Mouse (Mus musculus): ENCODE measurements around the gene Ulk4. TPM values are rescaled to one million over a fixed set of nuclear protein-coding genes. Genes with fewer than 3 reads are reported as not detected.

Gene Ulk4
- total and polyA plus RNA-seq, 3 experiments, result 0.18 to 2.3 (median 0.30) TPM

DNA sequence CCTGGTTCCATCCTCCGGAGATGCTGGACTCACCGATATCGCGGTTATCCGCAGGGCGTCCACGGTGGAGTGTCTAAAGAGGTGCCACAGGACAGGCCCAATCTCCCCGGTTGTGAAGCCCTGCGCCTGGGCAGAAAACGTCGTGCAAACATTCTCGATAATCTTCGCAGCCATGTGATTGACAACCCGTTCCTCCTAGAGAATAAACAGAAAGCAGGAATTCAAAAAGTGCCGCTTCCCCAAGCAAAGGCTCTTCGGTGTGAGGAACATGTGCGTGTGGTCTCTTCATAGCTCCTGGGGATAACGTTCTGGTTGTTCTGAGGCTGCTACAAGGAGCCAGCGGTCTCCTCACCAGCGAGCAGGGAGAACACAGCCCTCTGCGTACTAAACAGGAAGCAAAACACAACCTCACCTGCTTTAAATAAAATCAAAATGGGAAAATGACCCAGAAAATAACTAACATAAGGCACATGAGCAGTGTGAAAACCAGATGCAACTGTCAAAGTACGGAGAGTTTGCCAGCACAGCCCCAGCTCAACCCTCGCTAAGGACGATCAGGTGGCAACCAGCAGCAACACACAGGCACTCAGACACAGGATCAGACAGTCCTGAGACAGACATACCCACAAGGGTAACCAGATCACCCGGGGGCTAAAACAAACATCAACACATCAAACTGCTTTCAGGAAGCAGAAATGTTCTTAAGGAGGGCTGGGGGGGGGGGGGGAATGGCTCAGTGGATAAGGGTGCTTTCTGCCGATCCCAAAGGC lies 84.2 kb downstream of the Ulk4 start:
- H3K9ac ChIP-seq (ENCODE audit: low read depth, low read length), result no peak overlapping the region
- H3K27ac ChIP-seq, result no peak overlapping the region
- no peak for TF ChIP-seq CTCF (IDR thresholded peaks at IDR 0.05)
- no peak for TF ChIP-seq POLR2A (IDR thresholded peaks at IDR 0.05; ENCODE audit: insufficient read depth, low read depth, low read length)
- no peak for TF ChIP-seq EP300 (IDR thresholded peaks at IDR 0.05; ENCODE audit: insufficient read depth, low read depth, low read length)
- no peaks in the 10 kb centered on the region for H3K4me1 ChIP-seq (ENCODE audit: control insufficient read depth, insufficient read depth, low read length)
- H3K79me2 ChIP-seq (replicated peaks; ENCODE audit: control insufficient read depth, insufficient read depth, low read length), result no peaks in the 10 kb centered on the region
- H3K36me3 ChIP-seq (ENCODE audit: control insufficient read depth, insufficient read depth, low read length), result no peaks in the 10 kb centered on the region
- no peak overlapping the region for H3K4me3 ChIP-seq
- DNase-seq, result no peak
- intact Hi-C loops (cut with DNase I), result no loop called here
- 95% methylated on average over 26 of the region's 26 CpGs for WGBS
- no peaks in the 10 kb centered on the region for H3K27me3 ChIP-seq (ENCODE audit: control insufficient read depth, insufficient read depth, low read length)

GRCm38 (mm10) chr9:121187811-121188210 lies 89.2 kb downstream of the Ulk4 start:
- H3K79me2 ChIP-seq (replicated peaks; ENCODE audit: control insufficient read depth, insufficient read depth, low read length), result no peaks in the 10 kb centered on the region
- no peak for DNase-seq
- H3K27me3 ChIP-seq (ENCODE audit: control insufficient read depth, insufficient read depth, low read length), result no peaks in the 10 kb centered on the region
- no peak for TF ChIP-seq POLR2A (IDR thresholded peaks at IDR 0.05; ENCODE audit: insufficient read depth, low read depth, low read length)
- no peak for TF ChIP-seq CTCF (IDR thresholded peaks at IDR 0.05)
- no peak for TF ChIP-seq EP300 (IDR thresholded peaks at IDR 0.05; ENCODE audit: insufficient read depth, low read depth, low read length)
- 82% methylated on average over 8 of the region's 8 CpGs for WGBS
- no peak overlapping the region for H3K9ac ChIP-seq (ENCODE audit: low read depth, low read length)
- no peaks in the 10 kb centered on the region for H3K36me3 ChIP-seq (ENCODE audit: control insufficient read depth, insufficient read depth, low read length)
- no peaks in the 10 kb centered on the region for H3K4me1 ChIP-seq (ENCODE audit: control insufficient read depth, insufficient read depth, low read length)
- intact Hi-C loops (cut with DNase I), result no loop called here
- no peak overlapping the region for H3K4me3 ChIP-seq
- no peak overlapping the region for H3K27ac ChIP-seq

DNA sequence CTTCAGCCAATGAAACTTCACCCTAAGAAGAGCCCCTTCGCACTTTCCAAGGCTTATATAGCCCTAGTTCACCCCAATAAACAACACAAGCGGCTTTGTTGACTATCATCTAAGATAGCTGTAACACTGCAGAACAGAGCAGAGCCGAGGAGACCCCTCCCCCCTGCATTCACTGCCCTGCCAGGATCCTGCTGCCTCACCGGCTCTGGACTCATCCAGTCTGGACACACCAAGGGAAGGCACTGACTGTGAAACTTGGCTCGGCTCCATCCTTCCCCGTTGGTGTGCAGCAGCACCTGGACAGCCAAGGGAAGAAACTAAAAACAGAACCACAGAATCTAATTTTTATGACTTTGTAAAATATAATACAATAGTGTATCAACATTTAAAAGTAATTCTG lies 91.2 kb downstream of the Ulk4 start:
- Histone ChIP-seq H3K36me3 (ENCODE audit: control insufficient read depth, insufficient read depth, low read length) (no peaks in the 10 kb centered on the region), H3K79me2 (replicated peaks; ENCODE audit: control insufficient read depth, insufficient read depth, low read length) (no peaks in the 10 kb centered on the region), H3K27ac (no peak overlapping the region), H3K27me3 (ENCODE audit: control insufficient read depth, insufficient read depth, low read length) (no peaks in the 10 kb centered on the region), H3K9ac (ENCODE audit: low read depth, low read length) (no peak overlapping the region), H3K4me3 (no peak overlapping the region), H3K4me1 (ENCODE audit: control insufficient read depth, insufficient read depth, low read length) (no peaks in the 10 kb centered on the region)
- DNase-seq, result no peak
- WGBS, result 39% methylated on average over 6 of the region's 6 CpGs
- intact Hi-C loops (cut with DNase I), result no loop called here
- TF ChIP-seq POLR2A (IDR thresholded peaks at IDR 0.05; ENCODE audit: insufficient read depth, low read depth, low read length) (no peak), CTCF (IDR thresholded peaks at IDR 0.05) (no peak)

- H3K79me2 ChIP-seq (replicated peaks; ENCODE audit: control insufficient read depth, insufficient read depth, low read length), result no peaks in the 10 kb centered on the region
- TF ChIP-seq EP300 (IDR thresholded peaks at IDR 0.05; ENCODE audit: insufficient read depth, low read depth, low read length) (no peak), CTCF (IDR thresholded peaks at IDR 0.05) (no peak), POLR2A (IDR thresholded peaks at IDR 0.05; ENCODE audit: insufficient read depth, low read depth, low read length) (no peak)
- H3K9ac ChIP-seq (ENCODE audit: low read depth, low read length), result no peak overlapping the region
- no peaks in the 10 kb centered on the region for H3K4me1 ChIP-seq (ENCODE audit: control insufficient read depth, insufficient read depth, low read length)
- H3K36me3 ChIP-seq (ENCODE audit: control insufficient read depth, insufficient read depth, low read length), result no peaks in the 10 kb centered on the region
- WGBS, result 88% methylated on average over 7 of the region's 7 CpGs
- no peak for DNase-seq
- no peak overlapping the region for H3K27ac ChIP-seq
- intact Hi-C loops (cut with DNase I), result no loop called here
- no peaks in the 10 kb centered on the region for H3K27me3 ChIP-seq (ENCODE audit: control insufficient read depth, insufficient read depth, low read length)
- H3K4me3 ChIP-seq, result no peak overlapping the region
These were observed 100.6 kb downstream of the Ulk4 start for GRCm38 (mm10) chr9:121176350-121176749.

DNA sequence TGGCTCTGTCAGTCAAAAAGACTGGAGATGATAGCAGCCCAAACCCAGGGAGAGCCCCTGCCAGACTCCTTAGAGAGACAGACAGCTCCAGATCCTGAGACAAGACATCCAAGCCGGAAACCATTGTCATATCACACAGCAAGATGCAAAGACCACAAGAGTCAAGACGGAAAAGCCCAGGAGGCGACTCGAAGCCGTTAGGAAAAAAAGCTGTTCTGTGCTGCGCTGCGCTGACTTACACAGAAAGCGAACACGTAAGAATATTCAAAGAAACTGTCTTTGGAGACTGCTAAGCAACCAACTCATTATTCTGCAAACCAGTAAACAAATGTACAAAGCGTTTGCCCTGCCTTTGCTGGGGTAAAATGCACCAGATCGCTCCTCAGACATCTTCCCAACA lies 101.8 kb downstream of the Ulk4 start:
- Histone ChIP-seq H3K36me3 (ENCODE audit: control insufficient read depth, insufficient read depth, low read length) (no peaks in the 10 kb centered on the region), H3K4me3 (no peak overlapping the region), H3K4me1 (ENCODE audit: control insufficient read depth, insufficient read depth, low read length) (no peaks in the 10 kb centered on the region), H3K27me3 (ENCODE audit: control insufficient read depth, insufficient read depth, low read length) (no peaks in the 10 kb centered on the region), H3K9ac (ENCODE audit: low read depth, low read length) (no peak overlapping the region), H3K27ac (no peak overlapping the region), H3K79me2 (replicated peaks; ENCODE audit: control insufficient read depth, insufficient read depth, low read length) (no peaks in the 10 kb centered on the region)
- intact Hi-C loops (cut with DNase I), result no loop called here
- 87% methylated on average over 11 of the region's 11 CpGs for WGBS
- no peak for DNase-seq
- TF ChIP-seq EP300 (IDR thresholded peaks at IDR 0.05; ENCODE audit: insufficient read depth, low read depth, low read length), result no peak
- TF ChIP-seq POLR2A (IDR thresholded peaks at IDR 0.05; ENCODE audit: insufficient read depth, low read depth, low read length), result no peak
- TF ChIP-seq CTCF (IDR thresholded peaks at IDR 0.05), result no peak

- intact Hi-C loops (cut with DNase I), result no loop called here
- WGBS, result 82% methylated on average over 6 of the region's 6 CpGs
- Histone ChIP-seq H3K4me3 (no peak overlapping the region), H3K36me3 (ENCODE audit: control insufficient read depth, insufficient read depth, low read length) (no peaks in the 10 kb centered on the region), H3K4me1 (ENCODE audit: control insufficient read depth, insufficient read depth, low read length) (no peaks in the 10 kb centered on the region), H3K27ac (no peak overlapping the region), H3K9ac (ENCODE audit: low read depth, low read length) (no peak overlapping the region), H3K79me2 (replicated peaks; ENCODE audit: control insufficient read depth, insufficient read depth, low read length) (no peaks in the 10 kb centered on the region), H3K27me3 (ENCODE audit: control insufficient read depth, insufficient read depth, low read length) (no peaks in the 10 kb centered on the region)
- TF ChIP-seq EP300 (IDR thresholded peaks at IDR 0.05; ENCODE audit: insufficient read depth, low read depth, low read length) (no peak), POLR2A (IDR thresholded peaks at IDR 0.05; ENCODE audit: insufficient read depth, low read depth, low read length) (no peak), CTCF (IDR thresholded peaks at IDR 0.05) (no peak)
- DNase-seq, result no peak
These were observed 104.9 kb downstream of the Ulk4 start for GRCm38 (mm10) chr9:121172123-121172522.
